Mouse (Mus musculus) CH12.LX (cell line): ENCODE results near the gene Ttc30a2.

Source experiments
- CTCF ChIP-seq, 2 experiments: IDR thresholded peaks in 1 of 2; conservative IDR thresholded peaks in 1 of 2; 2 replicates each; pipeline ENCODE4 v1.5.1; 2011 to 2012; ENCODE audit warnings: low read depth in 2 of 2, low read length in 2 of 2, improper control_type of control experiment in 1 of 2, inconsistent platforms in 1 of 2, mild to moderate bottlenecking in 1 of 2, moderate library complexity in 1 of 2
- GABPA ChIP-seq: IDR thresholded peaks from 2 replicates; pipeline ENCODE4 v1.6.1; 2012; ENCODE audit warnings: low read depth, low read length, improper control_type of control experiment, inconsistent platforms; ENCODE audit not compliant: insufficient replicate concordance
- HCFC1 ChIP-seq: IDR thresholded peaks from 2 replicates; pipeline ENCODE4 v1.6.1; 2012; ENCODE audit warnings: low read depth, mild to moderate bottlenecking, inconsistent platforms, low read length, improper control_type of control experiment
- MYC ChIP-seq: IDR thresholded peaks from 2 replicates; pipeline ENCODE4 v1.6.1; 2011; ENCODE audit warnings: low read depth, mild to moderate bottlenecking, improper control_type of control experiment, low read length
- POLR2A ChIP-seq: IDR thresholded peaks from 2 replicates; pipeline ENCODE4 v1.6.1; 2011; ENCODE audit warnings: low read depth, mild to moderate bottlenecking, improper control_type of control experiment, low read length
- RCOR1 ChIP-seq: conservative IDR thresholded peaks from 2 replicates; pipeline ENCODE4 v1.6.1; 2012; ENCODE audit warnings: low read depth, mild to moderate bottlenecking, inconsistent platforms, low read length, improper control_type of control experiment
- ZC3H11A ChIP-seq: IDR thresholded peaks from 2 replicates; pipeline ENCODE4 v1.6.1; 2012; ENCODE audit warnings: low read depth, mild to moderate bottlenecking, inconsistent platforms, low read length, improper control_type of control experiment

DNA sequence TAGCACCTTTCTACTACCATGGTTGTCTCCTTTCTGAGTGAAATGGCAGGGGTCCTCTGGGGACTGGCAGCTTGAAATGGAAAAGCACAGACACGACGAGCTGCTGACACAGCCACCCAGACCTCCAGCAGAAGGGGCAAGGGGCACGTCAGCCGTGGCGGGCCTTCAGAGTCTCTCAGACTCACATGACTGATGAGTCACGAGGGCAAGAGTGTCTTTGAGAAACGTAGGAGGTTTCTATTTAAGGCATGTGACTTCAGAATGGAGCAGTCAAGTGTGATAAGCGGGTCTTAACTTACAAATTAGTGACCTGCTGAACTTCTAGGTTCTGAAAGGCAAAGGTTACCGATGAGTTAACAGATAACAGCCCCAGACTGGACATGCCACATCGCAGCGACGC, 19.8 kb upstream of the Ttc30a2 start:
- TF ChIP-seq CTCF (conservative IDR thresholded peaks at IDR 0.05 in 1 of 2, IDR thresholded peaks at IDR 0.05 in 1 of 2; ENCODE audit: low read depth in 2 of 2, low read length in 2 of 2) (no peak), ZC3H11A (no peak), MYC (peak; percentile 26; the same call in 1 of the 2 replicates), GABPA (no peak), POLR2A (0 out of 2 replicates have a peak, but pooled peaks have one; percentile 15), RCOR1 (no peak), HCFC1 (no peak)
